Mouse (Mus musculus): ENCODE data around the gene Lnx1.

Lnx1 gene

DNA sequence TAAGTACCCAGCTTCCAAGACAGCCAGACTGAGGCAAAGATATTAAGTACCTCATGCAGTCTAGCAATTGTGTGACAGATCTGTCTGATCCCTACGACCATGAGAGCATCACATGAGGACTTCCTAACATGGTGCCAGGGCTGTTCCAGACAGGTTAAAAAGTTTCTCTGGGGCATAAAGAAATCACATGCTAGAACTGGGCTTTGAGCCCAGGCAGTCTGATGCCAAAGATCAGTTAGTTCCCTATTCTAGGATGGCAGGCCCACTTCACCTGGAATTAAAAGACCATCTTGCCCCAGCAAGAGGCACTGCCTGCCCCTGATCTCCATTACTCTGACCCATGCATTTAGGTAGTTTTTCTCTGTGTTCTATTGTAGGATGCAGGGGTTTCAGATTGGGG lies 3.0 kb downstream of the Lnx1 start:
- DNase-seq (ENCODE audit: low spot score in 2 of 2): no peak

- DNase-seq (ENCODE audit: low spot score in 2 of 2): no peak
These were observed 5.2 kb downstream of the Lnx1 start for GRCm38 (mm10) chr5:74697534-74697933.

DNA sequence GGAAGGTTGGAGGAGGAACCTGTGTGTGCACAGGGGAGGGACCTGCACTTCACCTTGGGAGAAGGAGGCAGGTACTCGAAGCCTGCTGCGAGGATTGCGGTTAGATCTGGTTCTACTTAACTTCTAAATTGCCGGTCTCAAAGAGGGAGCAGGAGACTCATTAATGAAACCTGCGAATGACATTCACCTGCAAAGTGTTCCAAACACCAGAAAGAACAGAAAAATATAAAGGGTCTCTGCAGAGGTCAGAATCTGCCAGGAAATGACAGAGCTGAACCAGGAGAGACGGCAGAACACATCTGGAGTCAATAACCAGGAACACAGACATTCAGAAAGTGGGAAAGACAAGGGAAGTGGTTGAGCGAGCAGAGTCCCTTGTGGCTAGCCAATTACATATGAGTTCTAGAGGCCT lies 8.3 kb downstream of the Lnx1 start:
- no peak for DNase-seq (ENCODE audit: low spot score in 2 of 2)

GRCm38 (mm10) chr5:74693836-74694235 lies 8.9 kb downstream of the Lnx1 start:
- no peak for DNase-seq (ENCODE audit: low spot score in 2 of 2)

DNA sequence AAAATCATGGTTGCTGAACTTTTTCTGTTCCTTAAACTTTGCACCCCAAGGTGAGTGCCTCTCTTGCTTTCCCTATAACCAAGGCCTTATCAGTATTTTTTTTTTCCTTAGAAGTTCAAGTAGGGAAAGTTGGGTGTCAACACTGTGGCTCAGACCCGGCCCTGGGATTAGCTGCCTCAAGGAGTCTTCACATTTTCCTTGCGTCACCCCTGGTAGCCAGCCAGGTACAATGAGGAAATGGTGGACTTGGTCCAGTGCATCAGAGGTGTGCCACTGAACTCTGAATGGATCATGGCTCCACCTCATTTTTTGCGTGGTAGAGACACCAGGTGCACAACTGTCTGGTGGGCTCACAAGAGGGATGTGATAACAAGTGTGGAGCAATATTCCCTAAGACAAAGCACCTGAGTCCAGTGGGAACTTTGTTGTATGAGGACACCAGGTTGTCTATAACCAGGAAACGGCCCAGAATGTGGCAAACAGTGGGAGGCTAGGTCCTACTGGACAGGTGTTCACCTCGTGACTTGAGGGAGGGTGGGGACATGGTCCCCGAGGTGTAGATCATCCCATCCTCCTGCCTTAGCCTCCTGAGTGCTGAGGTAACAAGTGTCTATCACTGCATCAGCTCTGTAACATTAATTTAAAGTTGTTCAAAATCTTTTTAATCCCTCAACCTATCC lies 10.2 kb downstream of the Lnx1 start:
- no peak for DNase-seq (ENCODE audit: low spot score in 2 of 2)

GRCm38 (mm10) chr5:74688822-74689221 lies 13.9 kb downstream of the Lnx1 start:
- no peak for DNase-seq (ENCODE audit: low spot score in 2 of 2)

GRCm38 (mm10) chr5:74684944-74685343 lies 17.8 kb downstream of the Lnx1 start:
- DNase-seq (ENCODE audit: low spot score in 2 of 2): no peak

DNA sequence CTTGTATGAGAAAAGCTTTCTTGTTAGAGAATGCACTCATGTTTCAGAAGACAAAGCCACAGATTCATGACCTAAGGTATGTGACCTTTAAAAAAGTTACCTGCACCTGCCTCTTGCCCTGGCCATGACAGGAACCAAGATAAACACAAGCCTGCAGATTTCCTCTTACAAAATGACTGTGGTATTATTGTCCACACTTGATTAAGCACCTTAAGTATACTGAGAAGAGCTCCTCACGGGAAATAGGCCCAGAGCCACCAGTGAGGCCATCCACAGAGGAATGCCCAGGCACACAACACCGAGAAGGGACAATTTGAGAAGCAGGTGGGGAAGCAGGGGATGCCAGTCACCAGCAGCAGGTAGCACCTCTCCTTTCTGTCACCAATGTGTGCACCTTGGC lies 18.9 kb downstream of the Lnx1 start:
- DNase-seq (ENCODE audit: low spot score in 2 of 2): no peak

DNA sequence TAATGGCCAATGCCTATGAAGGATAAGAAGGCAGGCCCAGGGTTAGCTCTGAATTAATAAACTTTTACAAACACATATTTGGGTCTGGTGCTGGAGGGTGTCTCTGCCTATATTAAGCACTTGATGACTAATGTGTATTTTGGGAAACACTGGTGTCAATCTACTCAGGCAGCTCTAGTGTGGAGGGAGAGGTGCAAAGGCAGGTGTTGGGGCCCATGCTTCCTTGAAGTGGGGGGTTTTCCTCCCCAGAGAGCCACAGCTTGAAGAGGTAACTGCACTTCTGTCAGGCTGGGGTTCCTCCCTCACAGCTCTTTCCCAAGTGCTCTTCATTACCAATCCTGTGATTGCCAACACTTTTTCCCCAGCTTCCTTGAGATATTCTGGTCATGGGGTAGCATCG lies 20.0 kb downstream of the Lnx1 start:
- no peak for DNase-seq (ENCODE audit: low spot score in 2 of 2)

- DNase-seq (ENCODE audit: low spot score in 2 of 2): no peak
These were observed 23.1 kb downstream of the Lnx1 start for GRCm38 (mm10) chr5:74679631-74680030.

- DNase-seq (ENCODE audit: low spot score in 2 of 2): no peak
These were observed 24.0 kb downstream of the Lnx1 start for GRCm38 (mm10) chr5:74678693-74679092.

GRCm38 (mm10) chr5:74677399-74678338 lies 25.0 kb downstream of the Lnx1 start:
- DNase-seq (ENCODE audit: low spot score in 2 of 2): peak; percentile 69 to 83

GRCm38 (mm10) chr5:74672556-74672955 lies 30.2 kb downstream of the Lnx1 start:
- DNase-seq (ENCODE audit: low spot score in 2 of 2): no peak

DNA sequence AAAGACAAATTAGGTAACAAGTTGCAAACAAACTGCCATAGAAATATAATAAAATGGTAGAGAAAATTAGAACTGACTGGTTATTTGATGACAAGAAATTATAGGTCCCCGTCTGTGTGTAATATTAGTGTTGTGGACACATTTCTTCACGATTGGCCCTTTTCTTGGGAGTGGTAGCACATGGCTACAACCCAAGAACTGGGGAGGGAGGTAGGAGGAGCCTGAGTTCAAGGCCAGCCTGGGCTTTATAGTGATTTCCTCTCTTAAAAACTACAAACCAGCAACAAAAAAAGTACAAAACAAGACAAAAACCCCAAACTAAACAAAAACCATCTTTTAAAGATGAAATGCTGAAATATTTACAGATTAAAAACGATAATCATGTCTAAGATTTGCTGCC lies 31.8 kb downstream of the Lnx1 start:
- DNase-seq (ENCODE audit: low spot score in 2 of 2): no peak

GRCm38 (mm10) chr5:74669925-74670324 lies 32.8 kb downstream of the Lnx1 start:
- DNase-seq (ENCODE audit: low spot score in 2 of 2): no peak

DNA sequence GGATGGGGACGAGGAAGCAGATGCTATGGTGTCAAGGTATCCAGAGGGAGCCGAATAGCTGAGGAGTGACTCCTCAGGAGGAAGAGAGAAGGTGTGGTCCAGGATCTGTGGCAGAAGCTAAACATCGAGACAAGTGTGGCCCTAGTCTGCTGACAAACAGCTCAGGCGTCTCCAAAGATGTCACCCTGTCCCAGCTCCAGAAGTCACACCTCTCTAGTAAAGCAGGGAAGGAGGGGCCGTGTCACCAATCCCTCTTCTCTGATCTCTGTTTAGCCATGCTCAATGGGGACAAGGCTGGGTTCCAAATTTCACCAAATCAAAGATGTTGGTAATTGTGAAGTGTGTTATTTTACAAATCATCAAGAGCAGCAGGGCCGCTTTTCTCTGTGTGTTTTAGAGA lies 33.8 kb downstream of the Lnx1 start:
- DNase-seq (ENCODE audit: low spot score in 2 of 2): no peak

- DNase-seq (ENCODE audit: low spot score in 2 of 2): no peak
These were observed 40.1 kb downstream of the Lnx1 start for GRCm38 (mm10) chr5:74662618-74663017.

- no peak for DNase-seq (ENCODE audit: low spot score in 2 of 2)
These were observed 40.8 kb downstream of the Lnx1 start for GRCm38 (mm10) chr5:74661734-74662560.

DNA sequence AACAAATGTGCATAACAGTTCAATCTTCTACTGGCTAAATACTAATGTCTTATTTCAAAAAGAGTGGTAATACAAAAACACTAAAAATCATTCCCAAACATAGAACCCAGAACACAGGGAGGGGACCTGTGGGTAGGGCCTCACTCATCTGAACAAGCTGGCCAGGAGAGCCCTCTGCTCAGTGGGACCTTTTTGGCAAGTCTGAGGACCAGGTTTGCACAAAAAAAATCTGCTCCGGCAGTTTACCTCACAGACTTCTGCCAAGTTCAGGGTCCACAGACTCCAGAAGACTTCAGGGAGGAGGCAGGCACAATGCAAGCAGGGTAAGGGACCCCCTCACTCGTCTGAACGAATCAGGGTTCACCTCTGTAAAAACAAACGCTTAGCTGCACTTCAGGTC lies 42.9 kb downstream of the Lnx1 start:
- DNase-seq (ENCODE audit: low spot score in 2 of 2): no peak

DNA sequence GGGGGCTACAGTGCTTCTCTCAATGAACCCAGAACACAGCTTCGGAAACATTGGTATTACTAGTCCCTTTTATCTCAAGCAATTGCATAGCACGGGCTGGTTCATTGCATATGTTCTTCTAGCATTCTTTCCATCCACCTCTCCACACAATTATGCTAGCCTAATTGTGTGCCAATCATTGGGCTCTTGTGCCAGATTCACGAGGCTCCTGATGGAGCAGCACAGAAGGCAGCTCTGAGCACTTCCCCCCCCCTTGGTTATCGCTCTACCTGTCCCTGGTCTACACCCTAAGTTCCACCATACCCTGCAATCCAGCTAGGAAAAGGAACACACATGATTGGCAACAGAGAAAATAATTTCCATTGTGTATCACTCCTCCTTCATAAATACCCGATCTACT lies 43.4 kb downstream of the Lnx1 start:
- no peak for DNase-seq (ENCODE audit: low spot score in 2 of 2)

- DNase-seq (ENCODE audit: low spot score in 2 of 2): no peak
These were observed 44.8 kb downstream of the Lnx1 start for GRCm38 (mm10) chr5:74657930-74658329.

DNA sequence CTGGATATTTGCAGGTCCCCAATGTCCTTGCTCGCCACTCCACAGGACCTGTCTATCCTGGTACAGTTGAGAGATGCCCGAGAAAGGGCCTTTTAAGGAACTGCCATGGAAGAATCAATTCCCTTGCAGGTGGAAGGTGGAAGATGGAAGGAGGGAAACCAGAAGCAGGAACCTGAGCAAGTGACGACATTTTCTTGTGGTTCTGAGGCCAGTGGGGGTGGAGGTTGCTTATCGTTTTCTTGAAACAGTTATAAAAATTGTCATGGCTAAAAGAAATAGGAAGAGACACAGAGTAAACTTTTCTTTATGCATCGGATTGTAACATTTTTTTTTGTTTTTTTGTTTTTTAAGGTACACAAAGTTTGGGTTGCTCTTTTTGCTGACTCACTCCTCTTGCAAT lies 46.3 kb downstream of the Lnx1 start:
- DNase-seq (ENCODE audit: low spot score in 2 of 2): no peak

All from left cerebral cortex, adult 9 months (tissue).